In genomic region chr12:80229010-80229800, GRCm38 (mm10) we compare ENCODE assay signal across 8 mouse cellular contexts. TPM values are rescaled to one million over a fixed set of nuclear protein-coding genes. Genes with fewer than 3 reads are reported as not detected.
DNase-seq lines count a peak whose midpoint lies in the region; ATAC-seq and TF ChIP-seq lines count a peak whose summit lies in the region.

No protein-coding gene starts in this region.

- 64% methylated on average over 5 of the region's 5 CpGs for WGBS in forebrain, embryonic 10.5 days
- 59% methylated on average over 5 of the region's 5 CpGs for WGBS in forebrain, embryonic 13.5 days
- 27% methylated on average over 5 of the region's 5 CpGs for WGBS in heart, embryonic 14.5 days
- WGBS in liver, embryonic 14.5 days (ENCODE audit: insufficient replicate concordance) = 19% methylated on average over 5 of the region's 5 CpGs

- TF ChIP-seq CTCF in liver, embryonic 14.5 days (IDR thresholded peaks at IDR 0.05; ENCODE audit: low read depth) = no peak

- H3K4me2 ChIP-seq in forebrain, embryonic 13.5 days = no peak overlapping the region
- peak overlapping the region; percentile 45 for H3K4me2 ChIP-seq in heart, embryonic 14.5 days (ENCODE audit: low read length)
- peak overlapping the region; percentile 13; the same call in 1 of the 2 replicates for H3K4me2 ChIP-seq in liver, embryonic 14.5 days (ENCODE audit: low read depth)

- peaks cover 16% of the 10 kb centered on the region for H3K36me3 ChIP-seq in forebrain, embryonic 10.5 days (replicated peaks)
- H3K36me3 ChIP-seq in forebrain, embryonic 13.5 days (ENCODE audit: poor library complexity, severe bottlenecking) = no peaks in the 10 kb centered on the region
- H3K36me3 ChIP-seq in heart, embryonic 14.5 days (ENCODE audit: control insufficient read depth, insufficient read depth, low read length) = peaks cover 7% of the 10 kb centered on the region; the same call in 1 of the 2 replicates
- no peaks in the 10 kb centered on the region for H3K36me3 ChIP-seq in liver, embryonic 14.5 days (replicated peaks; ENCODE audit: control insufficient read depth, insufficient read depth, low read depth)

- no peak for DNase-seq in forebrain, embryonic 10.5 days (ENCODE audit: extremely low spot score, low spot score)
- DNase-seq in liver, embryonic 14.5 days (ENCODE audit: low read depth in 3 of 3, low spot score in 3 of 3) = no peak
- peak; percentile 40 for DNase-seq in thymus, postnatal 25 days
- no peak for DNase-seq in adrenal gland, adult 2 months
- no peak for DNase-seq in right cerebral cortex, adult 18-20 months

- no peak overlapping the region for H3K9ac ChIP-seq in forebrain, embryonic 13.5 days
- H3K9ac ChIP-seq in heart, embryonic 14.5 days (ENCODE audit: low read length) = peak overlapping the region; percentile 32
- H3K9ac ChIP-seq in liver, embryonic 14.5 days (replicated peaks) = no peak overlapping the region

- H3K4me1 ChIP-seq in forebrain, embryonic 10.5 days = peaks cover 62% of the 10 kb centered on the region
- H3K4me1 ChIP-seq in forebrain, embryonic 13.5 days = peaks cover 46% of the 10 kb centered on the region
- peaks cover 72 to 85% of the 10 kb centered on the region in 2 experiments for H3K4me1 ChIP-seq in heart, embryonic 14.5 days (ENCODE audit: control insufficient read depth in 2 of 2, insufficient read depth in 2 of 2, low read length in 2 of 2)
- H3K4me1 ChIP-seq in liver, embryonic 14.5 days (replicated peaks; ENCODE audit: control insufficient read depth in 2 of 2, insufficient read depth in 2 of 2, low read length in 1 of 2) = peaks cover 3 to 32% of the 10 kb centered on the region in 2 experiments; a peak in 3 of 4 replicates

- H3K27ac ChIP-seq in forebrain, embryonic 10.5 days = peak overlapping the region; percentile 83
- no peak overlapping the region for H3K27ac ChIP-seq in forebrain, embryonic 13.5 days
- peak overlapping the region; percentile 95 for H3K27ac ChIP-seq in heart, embryonic 14.5 days (replicated peaks in 1 of 2; ENCODE audit: control insufficient read depth in 1 of 2, insufficient read depth in 1 of 2, low read depth in 2 of 2, low read length in 2 of 2)
- H3K27ac ChIP-seq in liver, embryonic 14.5 days = peak overlapping the region; percentile 10

- H3K27me3 ChIP-seq in forebrain, embryonic 10.5 days (ENCODE audit: poor library complexity, severe bottlenecking) = no peaks in the 10 kb centered on the region
- no peaks in the 10 kb centered on the region for H3K27me3 ChIP-seq in forebrain, embryonic 13.5 days
- H3K27me3 ChIP-seq in heart, embryonic 14.5 days (ENCODE audit: control insufficient read depth, insufficient read depth, low read length) = no peaks in the 10 kb centered on the region
- no peaks in the 10 kb centered on the region for H3K27me3 ChIP-seq in liver, embryonic 14.5 days (ENCODE audit: control insufficient read depth, insufficient read depth, low read length)

- no peak for ATAC-seq in forebrain, embryonic 13.5 days
- peak; percentile 51 for ATAC-seq in CD4-positive, CD25-positive, alpha-beta regulatory T cell, adult 4 months
- ATAC-seq in heart, embryonic 14.5 days (ENCODE audit: insufficient number of reproducible peaks, insufficient read depth, low FRiP score, low read depth) = no peak
- no peak for ATAC-seq in liver, embryonic 14.5 days (ENCODE audit: insufficient read depth)

- peaks cover 7% of the 10 kb centered on the region; the same call in 1 of the 2 replicates for H3K9me3 ChIP-seq in forebrain, embryonic 10.5 days
- H3K9me3 ChIP-seq in forebrain, embryonic 13.5 days (replicated peaks) = 0 out of 2 replicates have a peak, but pooled peaks cover 4% of the 10 kb centered on the region
- H3K9me3 ChIP-seq in heart, embryonic 14.5 days (ENCODE audit: control insufficient read depth, low read length) = no peaks in the 10 kb centered on the region
- H3K9me3 ChIP-seq in liver, embryonic 14.5 days (ENCODE audit: control insufficient read depth, low read length) = no peaks in the 10 kb centered on the region

- TF ChIP-seq EP300 in liver, embryonic 14.5 days (IDR thresholded peaks at IDR 0.05; ENCODE audit: low read depth) = no peak

- H3K4me3 ChIP-seq in forebrain, embryonic 10.5 days = no peak overlapping the region
- no peak overlapping the region for H3K4me3 ChIP-seq in forebrain, embryonic 13.5 days
- H3K4me3 ChIP-seq in heart, embryonic 14.5 days (ENCODE audit: control insufficient read depth in 1 of 2, insufficient read depth in 1 of 2, low read depth in 1 of 2, low read length in 2 of 2) = no peak overlapping the region
- H3K4me3 ChIP-seq in liver, embryonic 14.5 days (ENCODE audit: insufficient read depth in 1 of 2, low read depth in 2 of 2, low read length in 2 of 2) = no peak overlapping the region

RNA-seq across cellular contexts. Expression of gene Actn1, which starts 31.0 kb away (rescaled TPM):
- polyA plus RNA-seq in forebrain, embryonic 10.5 days (2016; fragmentation: Nextera tagmentation; extraction: Ambion mirVana) = 27.8 and 29.2 TPM in 2 replicates
- polyA plus RNA-seq in forebrain, embryonic 13.5 days (2015; fragmentation: Nextera tagmentation; extraction: Ambion mirVana) = 9.3 and 9.9 TPM in 2 replicates
- 10 to 100 TPM; 47.8 to 47.9 TPM for polyA plus RNA-seq in CD4-positive, CD25-positive, alpha-beta regulatory T cell, adult 4 months (2017; shearing (Covaris generic))
- polyA plus RNA-seq in heart, embryonic 14.5 days (2014; fragmentation: Nextera tagmentation; extraction: Ambion mirVana) = 38.7 and 42.7 TPM in 2 replicates
- polyA plus RNA-seq in liver, embryonic 14.5 days (2012; rRNA removed) = 9.8 and 14.0 TPM in 2 replicates
- polyA plus RNA-seq in liver, embryonic 14.5 days (2014; fragmentation: Nextera tagmentation; extraction: Ambion mirVana) = 5.6 and 6.9 TPM in 2 replicates
- total RNA-seq in adrenal gland, adult 2 months (2021) = 10 to 100 TPM; 31.0 to 49.3 TPM
- 11.6 and 13.9 TPM in 2 replicates for polyA plus RNA-seq in adrenal gland, adult 2 months (2012; rRNA removed)
